Mouse (Mus musculus) MEL (cell line): Measurements from ENCODE around the gene Ccnyl1.

Experiments
- EP300 ChIP-seq, 2 experiments: IDR thresholded peaks; 2 replicates each; pipeline ENCODE4 v1.6.1; 2011; ENCODE audit warnings: improper control_type of control experiment in 2 of 2, low read length in 2 of 2, low read depth in 1 of 2, mild to moderate bottlenecking in 1 of 2
- GATA1 ChIP-seq: IDR thresholded peaks from 2 replicates; pipeline ENCODE4 v1.6.1; 2011; ENCODE audit warnings: low read depth, low read length, improper control_type of control experiment
- MAFK ChIP-seq: IDR thresholded peaks from 2 replicates; pipeline ENCODE4 v1.6.1; 2011; ENCODE audit warnings: low read depth, mild to moderate bottlenecking, low read length, improper control_type of control experiment, borderline replicate concordance
- SIN3A ChIP-seq: IDR thresholded peaks from 2 replicates; pipeline ENCODE4 v1.6.1; 2012; ENCODE audit warnings: low read length, improper control_type of control experiment, inconsistent platforms
- UBTF ChIP-seq: IDR thresholded peaks from 2 replicates; pipeline ENCODE4 v1.6.1; 2012; ENCODE audit warnings: low read depth, mild to moderate bottlenecking, inconsistent platforms, low read length, improper control_type of control experiment, moderate library complexity, borderline replicate concordance; ENCODE audit not compliant: insufficient read depth
- USF1 ChIP-seq: IDR thresholded peaks from 2 replicates; pipeline ENCODE4 v1.6.1; 2014; ENCODE audit warnings: low read depth, mild to moderate bottlenecking, inconsistent platforms, low read length, improper control_type of control experiment, moderate library complexity
- ZMIZ1 ChIP-seq: IDR thresholded peaks from 2 replicates; pipeline ENCODE4 v1.6.1; 2012; ENCODE audit warnings: low read depth, mild to moderate bottlenecking, inconsistent platforms, low read length, improper control_type of control experiment, moderate library complexity
- ZNF384 ChIP-seq: IDR thresholded peaks from 2 replicates; pipeline ENCODE4 v1.6.1; 2012; ENCODE audit warnings: low read depth, mild to moderate bottlenecking, inconsistent platforms, low read length, improper control_type of control experiment

- TF ChIP-seq ZNF384 (no peak), SIN3A (no peak), GATA1 (peak; percentile 42), EP300 (IDR thresholded peaks at IDR 0.05; ENCODE audit: low read depth in 1 of 2, low read length in 2 of 2) (no peak), UBTF (no peak), ZMIZ1 (no peak), MAFK (no peak), USF1 (no peak)
Measured at GRCm38 (mm10) chr1:64732161-64732560, 41.9 kb downstream of the Ccnyl1 start.
